Mouse (Mus musculus): Measurements from ENCODE around the gene Tmem213. TPM values are rescaled to one million over a fixed set of nuclear protein-coding genes. Genes with fewer than 3 reads are reported as not detected.

The Tmem213 gene
- polyA plus RNA-seq, 1 experiment, result not detected

GRCm38 (mm10) chr6:38124207-38124835 is 15.3 kb downstream of the Tmem213 start, which contains the start of gene Atp6v0a4:
Gene Atp6v0a4, minus strand, starts transcription at chr6:38124586.
- no peak within 1 kb of the TSS for H3K4me3 ChIP-seq (ENCODE audit: low read depth, low read length)
- TF ChIP-seq CTCF (IDR thresholded peaks at IDR 0.05; ENCODE audit: extremely low read depth, insufficient read length, insufficient replicate concordance, low read depth, low read length) (no peak), POLR2A (IDR thresholded peaks at IDR 0.05; ENCODE audit: low read depth, low read length) (no peak)
- 70% methylated on average over 7 of the region's 7 CpGs for WGBS
- H3K4me1 ChIP-seq (ENCODE audit: control insufficient read depth, insufficient read depth, insufficient read length, low read length), result peaks cover 2% of the 10 kb centered on the region; the same call in 1 of the 2 replicates
- no peak within 1 kb of the TSS for H3K27ac ChIP-seq (ENCODE audit: insufficient read depth, low read depth, low read length)
- H3K27me3 ChIP-seq (ENCODE audit: control insufficient read depth, insufficient read depth, low read length), result no peaks in the 10 kb centered on the region
- H3K36me3 ChIP-seq (ENCODE audit: control insufficient read depth, insufficient read depth, low read length), result no peaks in the 10 kb centered on the region

- WGBS, result 89% methylated on average over 5 of the region's 5 CpGs
- H3K4me1 ChIP-seq (ENCODE audit: control insufficient read depth, insufficient read depth, insufficient read length, low read length), result peaks cover 2% of the 10 kb centered on the region; the same call in 1 of the 2 replicates
- H3K27ac ChIP-seq (ENCODE audit: insufficient read depth, low read depth, low read length), result no peak overlapping the region
- no peak overlapping the region for H3K4me3 ChIP-seq (ENCODE audit: low read depth, low read length)
- TF ChIP-seq CTCF (IDR thresholded peaks at IDR 0.05; ENCODE audit: extremely low read depth, insufficient read length, insufficient replicate concordance, low read depth, low read length), result no peak
- no peak for TF ChIP-seq POLR2A (IDR thresholded peaks at IDR 0.05; ENCODE audit: low read depth, low read length)
- no peaks in the 10 kb centered on the region for H3K36me3 ChIP-seq (ENCODE audit: control insufficient read depth, insufficient read depth, low read length)
- no peaks in the 10 kb centered on the region for H3K27me3 ChIP-seq (ENCODE audit: control insufficient read depth, insufficient read depth, low read length)
These were observed 15.8 kb downstream of the Tmem213 start for GRCm38 (mm10) chr6:38124882-38125281.

- WGBS, result 94% methylated on average over 3 of the region's 3 CpGs
- TF ChIP-seq POLR2A (IDR thresholded peaks at IDR 0.05; ENCODE audit: low read depth, low read length) (no peak), CTCF (IDR thresholded peaks at IDR 0.05; ENCODE audit: extremely low read depth, insufficient read length, insufficient replicate concordance, low read depth, low read length) (no peak)
- Histone ChIP-seq H3K36me3 (ENCODE audit: control insufficient read depth, insufficient read depth, low read length) (no peaks in the 10 kb centered on the region), H3K4me3 (ENCODE audit: low read depth, low read length) (no peak overlapping the region), H3K4me1 (ENCODE audit: control insufficient read depth, insufficient read depth, insufficient read length, low read length) (peaks cover 2% of the 10 kb centered on the region; the same call in 1 of the 2 replicates), H3K27ac (ENCODE audit: insufficient read depth, low read depth, low read length) (no peak overlapping the region), H3K27me3 (ENCODE audit: control insufficient read depth, insufficient read depth, low read length) (no peaks in the 10 kb centered on the region)
These were observed 16.4 kb downstream of the Tmem213 start for GRCm38 (mm10) chr6:38125462-38125861.

- Histone ChIP-seq H3K4me1 (ENCODE audit: control insufficient read depth, insufficient read depth, insufficient read length, low read length) (no peaks in the 10 kb centered on the region; the same call in 1 of the 2 replicates), H3K4me3 (ENCODE audit: low read depth, low read length) (no peak overlapping the region), H3K27me3 (ENCODE audit: control insufficient read depth, insufficient read depth, low read length) (no peaks in the 10 kb centered on the region), H3K36me3 (ENCODE audit: control insufficient read depth, insufficient read depth, low read length) (no peaks in the 10 kb centered on the region), H3K27ac (ENCODE audit: insufficient read depth, low read depth, low read length) (no peak overlapping the region)
- 82% methylated on average over 14 of the region's 14 CpGs for WGBS
- TF ChIP-seq CTCF (IDR thresholded peaks at IDR 0.05; ENCODE audit: extremely low read depth, insufficient read length, insufficient replicate concordance, low read depth, low read length) (no peak), POLR2A (IDR thresholded peaks at IDR 0.05; ENCODE audit: low read depth, low read length) (no peak)
These were observed 19.1 kb downstream of the Tmem213 start for GRCm38 (mm10) chr6:38128115-38128514.

- Histone ChIP-seq H3K36me3 (ENCODE audit: control insufficient read depth, insufficient read depth, low read length) (no peaks in the 10 kb centered on the region), H3K27ac (ENCODE audit: insufficient read depth, low read depth, low read length) (no peak overlapping the region), H3K27me3 (ENCODE audit: control insufficient read depth, insufficient read depth, low read length) (no peaks in the 10 kb centered on the region), H3K4me3 (ENCODE audit: low read depth, low read length) (no peak overlapping the region), H3K4me1 (ENCODE audit: control insufficient read depth, insufficient read depth, insufficient read length, low read length) (no peaks in the 10 kb centered on the region)
- TF ChIP-seq POLR2A (IDR thresholded peaks at IDR 0.05; ENCODE audit: low read depth, low read length), result no peak
- TF ChIP-seq CTCF (IDR thresholded peaks at IDR 0.05; ENCODE audit: extremely low read depth, insufficient read length, insufficient replicate concordance, low read depth, low read length), result peak; percentile 9; the same call in 1 of the 2 replicates
- WGBS, result 97% methylated on average over 5 of the region's 5 CpGs
These were observed 20.8 kb downstream of the Tmem213 start for GRCm38 (mm10) chr6:38129883-38130282.

GRCm38 (mm10) chr6:38131801-38132231 is 22.8 kb downstream of the Tmem213 start:
- Histone ChIP-seq H3K36me3 (ENCODE audit: control insufficient read depth, insufficient read depth, low read length) (no peaks in the 10 kb centered on the region), H3K4me3 (ENCODE audit: low read depth, low read length) (no peak overlapping the region), H3K27me3 (ENCODE audit: control insufficient read depth, insufficient read depth, low read length) (no peaks in the 10 kb centered on the region), H3K27ac (ENCODE audit: insufficient read depth, low read depth, low read length) (no peak overlapping the region), H3K4me1 (ENCODE audit: control insufficient read depth, insufficient read depth, insufficient read length, low read length) (no peaks in the 10 kb centered on the region)
- WGBS, result 73% methylated on average over 4 of the region's 4 CpGs
- TF ChIP-seq POLR2A (IDR thresholded peaks at IDR 0.05; ENCODE audit: low read depth, low read length), result no peak
- TF ChIP-seq CTCF (IDR thresholded peaks at IDR 0.05; ENCODE audit: extremely low read depth, insufficient read length, insufficient replicate concordance, low read depth, low read length), result no peak

GRCm38 (mm10) chr6:38134806-38135559 is 25.9 kb downstream of the Tmem213 start:
- no peak for TF ChIP-seq POLR2A (IDR thresholded peaks at IDR 0.05; ENCODE audit: low read depth, low read length)
- no peak for TF ChIP-seq CTCF (IDR thresholded peaks at IDR 0.05; ENCODE audit: extremely low read depth, insufficient read length, insufficient replicate concordance, low read depth, low read length)
- no peaks in the 10 kb centered on the region for H3K36me3 ChIP-seq (ENCODE audit: control insufficient read depth, insufficient read depth, low read length)
- H3K4me1 ChIP-seq (ENCODE audit: control insufficient read depth, insufficient read depth, insufficient read length, low read length), result no peaks in the 10 kb centered on the region
- H3K4me3 ChIP-seq (ENCODE audit: low read depth, low read length), result no peak overlapping the region
- H3K27ac ChIP-seq (ENCODE audit: insufficient read depth, low read depth, low read length), result no peak overlapping the region
- H3K27me3 ChIP-seq (ENCODE audit: control insufficient read depth, insufficient read depth, low read length), result no peaks in the 10 kb centered on the region
- WGBS, result 77% methylated on average over 8 of the region's 8 CpGs

Data from small intestine, adult 2 months (tissue).